Mouse (Mus musculus): Measurements from ENCODE around the gene Olfr749. TPM values are rescaled to one million over a fixed set of nuclear protein-coding genes. Genes with fewer than 3 reads are reported as not detected.
A peak's percentile ranks its signal among the peaks of the same experiment; 100 is the strongest.

Gene Olfr749
- not detected in 2 replicates for polyA plus RNA-seq (2014; fragmentation: Nextera tagmentation; extraction: Ambion mirVana)

DNA sequence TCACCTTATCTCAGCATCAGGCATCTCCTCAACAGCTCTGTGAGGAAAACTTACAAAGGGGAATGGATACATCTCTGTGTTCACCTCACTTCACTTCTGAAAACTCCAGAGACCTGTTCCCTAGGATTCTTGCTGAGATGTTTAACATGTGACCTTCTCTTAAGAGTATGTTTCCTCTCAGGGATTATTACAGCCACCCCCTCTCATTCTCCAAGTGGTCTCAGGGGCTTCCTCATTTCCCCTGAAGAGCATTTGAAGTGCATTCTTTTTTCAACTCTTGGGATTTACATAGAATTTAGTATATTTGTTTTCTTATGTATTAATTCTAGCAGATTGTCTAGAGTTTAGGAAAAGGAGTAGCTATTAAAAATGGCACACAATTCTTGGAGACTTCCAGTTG, at the start of gene Olfr749:
Gene Olfr749, minus strand, starts transcription at position 101 of the 400 bp plus-strand sequence.
- no peak within 1 kb of the TSS for H3K9ac ChIP-seq
- no peaks in the 10 kb centered on the region for H3K36me3 ChIP-seq (replicated peaks; ENCODE audit: control insufficient read depth, insufficient read depth)
- no peak for ATAC-seq (ENCODE audit: low FRiP score)
- H3K9me3 ChIP-seq (ENCODE audit: control insufficient read depth, low read length): no peaks in the 10 kb centered on the region
- no peak within 1 kb of the TSS for H3K4me3 ChIP-seq (replicated peaks; ENCODE audit: low read length)
- no peak within 1 kb of the TSS for H3K4me2 ChIP-seq (replicated peaks)
- no peak within 1 kb of the TSS for H3K27ac ChIP-seq
- H3K27me3 ChIP-seq (ENCODE audit: control insufficient read depth, insufficient read depth, low read length): no peaks in the 10 kb centered on the region
- no peak for DNase-seq (ENCODE audit: low spot score)
- no peaks in the 10 kb centered on the region for H3K4me1 ChIP-seq (replicated peaks; ENCODE audit: control insufficient read depth, insufficient read depth, low read length)

DNA sequence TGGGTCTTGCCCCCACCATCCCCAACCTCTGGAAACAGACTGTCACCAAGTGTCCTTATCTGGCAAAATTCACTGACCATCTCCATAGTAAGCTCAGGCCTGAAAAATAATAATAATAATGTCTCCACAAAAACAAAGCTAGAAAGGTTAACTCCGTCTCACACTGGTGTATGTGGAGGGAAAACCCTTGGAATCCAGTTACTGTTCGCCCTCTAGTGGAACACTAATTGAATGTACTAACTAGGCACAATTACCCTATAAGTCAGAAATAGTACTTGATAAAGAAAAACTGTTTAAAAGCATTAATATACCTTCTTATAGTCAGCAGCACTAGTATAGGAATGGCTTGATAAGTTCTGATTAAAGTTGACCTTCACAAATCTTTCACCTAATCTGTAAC, 43.3 kb upstream of the Olfr749 start:
- H3K27me3 ChIP-seq (ENCODE audit: control insufficient read depth, insufficient read depth, low read length): no peaks in the 10 kb centered on the region
- no peaks in the 10 kb centered on the region for H3K36me3 ChIP-seq (replicated peaks; ENCODE audit: control insufficient read depth, insufficient read depth)
- H3K27ac ChIP-seq: no peak overlapping the region
- no peak overlapping the region for H3K9ac ChIP-seq
- H3K4me3 ChIP-seq (replicated peaks; ENCODE audit: low read length): no peak overlapping the region
- ATAC-seq (ENCODE audit: low FRiP score) (no peak), DNase-seq (ENCODE audit: low spot score) (peak; percentile 49)
- 9% methylated on average over 2 of the region's 2 CpGs for WGBS
- H3K9me3 ChIP-seq (ENCODE audit: control insufficient read depth, low read length): no peaks in the 10 kb centered on the region
- H3K4me2 ChIP-seq (replicated peaks): no peak overlapping the region
- H3K4me1 ChIP-seq (replicated peaks; ENCODE audit: control insufficient read depth, insufficient read depth, low read length): peaks cover 10% of the 10 kb centered on the region

DNA sequence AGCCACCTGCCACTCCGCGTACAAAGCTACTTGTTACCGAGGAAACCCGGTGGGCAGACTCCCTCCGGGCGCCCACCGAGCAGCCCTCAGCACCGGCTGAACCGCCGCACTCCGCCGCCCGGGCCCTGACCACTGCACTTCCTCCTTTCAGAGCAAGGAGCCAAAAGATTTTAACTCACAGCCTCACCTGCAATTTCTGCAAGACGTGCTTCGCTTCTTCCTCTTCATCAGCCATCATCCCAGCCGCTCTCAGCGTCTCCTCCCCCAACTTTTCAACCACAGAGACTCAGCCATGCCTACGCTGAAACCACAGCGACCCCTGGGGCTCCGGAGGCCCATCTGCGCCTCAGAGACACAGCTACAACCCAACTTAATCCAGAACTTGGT, 40.4 kb upstream of the Olfr749 start, which contains the start of gene Ttc5:
Gene Ttc5, minus strand, starts transcription at position 269 of the 387 bp plus-strand sequence.
- peak; percentile 97 for DNase-seq (ENCODE audit: low spot score)
- 0 out of 2 replicates have a peak, but pooled peaks cover 5% of the 10 kb centered on the region for H3K9me3 ChIP-seq (ENCODE audit: control insufficient read depth, low read length)
- no peaks in the 10 kb centered on the region for H3K27me3 ChIP-seq (ENCODE audit: control insufficient read depth, insufficient read depth, low read length)
- peak within 1 kb of the TSS; percentile 76 for H3K27ac ChIP-seq
- peak within 1 kb of the TSS; percentile 73 for H3K4me3 ChIP-seq (replicated peaks; ENCODE audit: low read length)
- H3K9ac ChIP-seq: peak within 1 kb of the TSS; percentile 75
- peaks cover 11% of the 10 kb centered on the region for H3K36me3 ChIP-seq (replicated peaks; ENCODE audit: control insufficient read depth, insufficient read depth)
- ATAC-seq (ENCODE audit: low FRiP score): peak; percentile 98
- H3K4me1 ChIP-seq (replicated peaks; ENCODE audit: control insufficient read depth, insufficient read depth, low read length): peaks cover 10% of the 10 kb centered on the region
- peak within 1 kb of the TSS; percentile 50 for H3K4me2 ChIP-seq (replicated peaks)
- WGBS: under 1% methylated on average over 21 of the region's 21 CpGs

DNA sequence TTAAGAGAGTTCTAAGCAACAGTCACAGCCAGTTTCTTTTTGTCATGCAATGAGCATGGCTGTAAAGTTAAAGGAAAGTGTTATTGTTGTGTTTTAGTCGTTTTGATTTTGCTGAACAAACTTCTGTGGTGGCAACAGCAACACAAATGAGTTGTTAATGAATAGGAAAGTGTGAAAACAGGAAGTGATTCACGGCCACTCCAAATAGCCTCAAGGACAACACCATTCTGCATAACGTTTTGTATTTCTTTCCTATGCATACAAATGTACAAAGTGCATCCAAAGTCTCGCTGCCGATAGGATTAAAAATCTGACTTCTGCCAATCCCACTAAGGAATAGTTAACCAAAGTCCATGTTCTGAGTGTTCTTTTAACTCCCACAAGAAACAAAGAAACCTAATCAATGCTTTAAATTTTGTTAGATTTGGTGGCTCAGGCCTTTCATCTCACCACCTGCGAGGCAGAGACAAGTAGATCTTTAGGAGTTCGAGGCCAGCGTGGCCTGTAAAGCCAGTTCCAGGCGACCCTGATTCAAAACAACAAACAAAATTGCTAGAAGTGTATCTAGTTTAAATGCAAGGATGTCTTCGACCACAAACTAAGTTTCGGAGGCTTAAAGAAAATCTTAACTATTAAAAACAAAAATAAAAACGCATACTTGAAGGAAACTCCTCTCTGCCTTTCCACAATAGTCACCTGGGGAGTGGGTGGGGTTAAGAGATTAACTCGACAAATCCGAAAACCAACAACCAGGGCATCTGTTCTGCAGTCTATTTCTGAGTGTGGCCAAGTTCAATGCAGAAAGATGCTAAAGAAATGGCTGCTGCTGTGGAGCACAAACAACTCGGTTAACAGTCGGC, 39.7 kb upstream of the Olfr749 start:
- peak; percentile 30 for DNase-seq (ENCODE audit: low spot score)
- Histone ChIP-seq H3K36me3 (replicated peaks; ENCODE audit: control insufficient read depth, insufficient read depth) (peaks cover 17% of the 10 kb centered on the region), H3K9me3 (ENCODE audit: control insufficient read depth, low read length) (0 out of 2 replicates have a peak, but pooled peaks cover 5% of the 10 kb centered on the region), H3K4me3 (replicated peaks; ENCODE audit: low read length) (peak overlapping the region; percentile 73), H3K4me1 (replicated peaks; ENCODE audit: control insufficient read depth, insufficient read depth, low read length) (peaks cover 10% of the 10 kb centered on the region), H3K9ac (peak overlapping the region; percentile 75), H3K27ac (peak overlapping the region; percentile 76), H3K4me2 (replicated peaks) (peak overlapping the region; percentile 50), H3K27me3 (ENCODE audit: control insufficient read depth, insufficient read depth, low read length) (no peaks in the 10 kb centered on the region)
- ATAC-seq (ENCODE audit: low FRiP score): no peak
- 26% methylated on average over 16 of the region's 16 CpGs for WGBS

DNA sequence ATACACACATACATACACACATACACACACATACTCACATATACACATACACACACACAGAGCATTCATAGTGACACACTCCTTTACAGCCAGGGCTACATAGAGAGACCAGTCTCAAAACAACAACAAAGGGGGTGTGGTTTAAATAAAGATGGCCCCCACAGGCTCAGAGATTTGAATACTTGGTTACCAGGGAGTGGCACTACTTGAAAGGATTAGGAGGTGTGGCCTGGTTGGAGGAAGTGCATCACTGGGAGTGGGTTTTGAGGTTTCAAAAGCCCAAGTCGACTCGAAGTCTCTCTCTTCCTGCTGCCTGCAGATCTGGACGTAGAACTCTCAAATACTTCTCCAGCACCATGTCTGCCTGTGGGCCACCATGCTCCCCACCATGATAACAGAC, 37.3 kb upstream of the Olfr749 start:
- ATAC-seq (ENCODE audit: low FRiP score) (no peak), DNase-seq (ENCODE audit: low spot score) (no peak)
- Histone ChIP-seq H3K27ac (no peak overlapping the region), H3K4me3 (replicated peaks; ENCODE audit: low read length) (no peak overlapping the region), H3K27me3 (ENCODE audit: control insufficient read depth, insufficient read depth, low read length) (no peaks in the 10 kb centered on the region), H3K36me3 (replicated peaks; ENCODE audit: control insufficient read depth, insufficient read depth) (peaks cover 35% of the 10 kb centered on the region), H3K4me2 (replicated peaks) (no peak overlapping the region), H3K9ac (no peak overlapping the region), H3K9me3 (ENCODE audit: control insufficient read depth, low read length) (0 out of 2 replicates have a peak, but pooled peaks cover 5% of the 10 kb centered on the region), H3K4me1 (replicated peaks; ENCODE audit: control insufficient read depth, insufficient read depth, low read length) (peaks cover 10% of the 10 kb centered on the region)
- WGBS: 94% methylated on average over 3 of the region's 3 CpGs

DNA sequence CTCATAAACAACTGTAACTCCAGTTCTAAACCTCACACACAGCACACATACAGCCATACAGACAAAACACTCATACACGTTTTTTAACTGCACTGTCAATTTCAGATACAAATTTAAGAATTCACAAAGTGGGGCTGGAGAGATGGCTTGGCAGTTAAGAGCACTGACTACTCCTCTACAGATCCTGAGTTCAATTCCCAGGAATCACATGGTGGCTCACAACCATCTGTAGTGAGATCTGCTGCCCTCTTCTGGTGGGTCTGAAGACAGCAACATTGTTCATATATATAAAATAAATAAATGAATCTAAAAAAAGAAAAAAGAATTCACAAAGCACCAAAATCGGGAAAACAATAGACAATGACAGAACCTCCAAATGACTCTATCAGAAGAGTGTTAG, 26.4 kb upstream of the Olfr749 start:
- no peaks in the 10 kb centered on the region for H3K27me3 ChIP-seq (ENCODE audit: control insufficient read depth, insufficient read depth, low read length)
- H3K36me3 ChIP-seq (replicated peaks; ENCODE audit: control insufficient read depth, insufficient read depth): peaks cover 95% of the 10 kb centered on the region
- WGBS: 87% methylated on average over 2 of the region's 2 CpGs
- no peak overlapping the region for H3K9ac ChIP-seq
- no peak overlapping the region for H3K4me2 ChIP-seq (replicated peaks)
- no peak overlapping the region for H3K27ac ChIP-seq
- no peaks in the 10 kb centered on the region for H3K9me3 ChIP-seq (ENCODE audit: control insufficient read depth, low read length)
- H3K4me1 ChIP-seq (replicated peaks; ENCODE audit: control insufficient read depth, insufficient read depth, low read length): no peaks in the 10 kb centered on the region
- no peak overlapping the region for H3K4me3 ChIP-seq (replicated peaks; ENCODE audit: low read length)
- no peak for DNase-seq (ENCODE audit: low spot score)
- ATAC-seq (ENCODE audit: low FRiP score): no peak

DNA sequence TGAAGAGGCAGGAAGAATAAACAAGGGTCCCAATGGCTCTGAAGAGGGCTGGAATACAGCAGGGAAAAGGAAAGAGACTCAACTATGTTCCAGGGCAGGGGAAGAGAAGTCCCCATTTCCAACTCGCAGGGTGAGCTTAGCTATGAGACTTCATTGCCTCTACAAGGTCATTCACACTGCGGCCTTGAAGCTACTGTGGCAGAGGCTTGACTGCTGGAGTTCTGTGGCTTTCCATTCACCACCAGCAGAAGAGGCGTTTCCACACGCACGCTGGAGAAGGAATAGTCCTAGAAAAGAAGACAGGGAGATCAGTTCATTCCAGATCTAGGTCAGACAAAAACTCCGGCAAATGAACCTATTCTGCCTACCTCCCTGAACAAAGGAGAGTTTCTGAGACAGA, 20.8 kb upstream of the Olfr749 start:
- Histone ChIP-seq H3K27me3 (ENCODE audit: control insufficient read depth, insufficient read depth, low read length) (no peaks in the 10 kb centered on the region), H3K4me3 (replicated peaks; ENCODE audit: low read length) (no peak overlapping the region), H3K36me3 (replicated peaks; ENCODE audit: control insufficient read depth, insufficient read depth) (peaks cover 74% of the 10 kb centered on the region), H3K27ac (no peak overlapping the region), H3K4me2 (replicated peaks) (no peak overlapping the region), H3K4me1 (replicated peaks; ENCODE audit: control insufficient read depth, insufficient read depth, low read length) (no peaks in the 10 kb centered on the region), H3K9ac (no peak overlapping the region), H3K9me3 (ENCODE audit: control insufficient read depth, low read length) (no peaks in the 10 kb centered on the region)
- 94% methylated on average over 6 of the region's 6 CpGs for WGBS
- no peak for ATAC-seq (ENCODE audit: low FRiP score)
- DNase-seq (ENCODE audit: low spot score): no peak

DNA sequence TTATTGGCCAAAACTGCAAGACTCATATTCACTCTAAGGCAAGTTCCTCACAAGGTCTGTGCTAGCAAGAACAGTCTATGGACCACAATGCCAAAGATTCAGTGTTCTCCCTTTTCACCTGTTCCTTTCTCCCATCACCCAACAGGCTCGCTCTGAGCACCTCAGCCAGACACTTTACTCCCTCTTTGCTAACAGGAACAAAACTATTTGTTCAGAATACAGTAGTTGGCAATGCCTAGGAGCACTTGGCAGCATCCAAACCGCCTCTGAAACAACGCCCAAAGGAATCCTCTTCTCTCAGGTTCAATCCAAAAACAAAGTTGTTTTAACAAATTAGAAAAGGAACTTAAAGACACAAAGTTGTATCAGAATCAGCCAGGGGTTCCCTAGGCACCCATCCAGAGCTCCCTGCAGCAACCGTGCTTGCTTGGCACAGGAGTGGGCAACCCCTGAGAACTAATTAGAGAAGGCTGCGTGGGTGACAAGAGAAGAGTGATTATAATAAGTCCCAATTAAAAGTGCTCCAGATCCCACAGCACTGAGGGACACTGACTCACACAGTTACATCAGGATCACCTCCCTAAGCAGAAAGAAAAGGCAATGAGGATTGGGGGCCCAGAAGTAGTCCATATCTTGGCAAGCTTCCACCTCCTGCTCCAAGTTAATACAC, 13.7 kb upstream of the Olfr749 start:
- Histone ChIP-seq H3K9ac (no peak overlapping the region), H3K9me3 (ENCODE audit: control insufficient read depth, low read length) (no peaks in the 10 kb centered on the region), H3K27me3 (ENCODE audit: control insufficient read depth, insufficient read depth, low read length) (no peaks in the 10 kb centered on the region), H3K4me3 (replicated peaks; ENCODE audit: low read length) (no peak overlapping the region), H3K4me2 (replicated peaks) (no peak overlapping the region), H3K4me1 (replicated peaks; ENCODE audit: control insufficient read depth, insufficient read depth, low read length) (no peaks in the 10 kb centered on the region), H3K36me3 (replicated peaks; ENCODE audit: control insufficient read depth, insufficient read depth) (peaks cover 7% of the 10 kb centered on the region; the same call in 1 of the 2 replicates), H3K27ac (no peak overlapping the region)
- no peak for ATAC-seq (ENCODE audit: low FRiP score)
- WGBS: 71% methylated on average over 5 of the region's 5 CpGs
- DNase-seq (ENCODE audit: low spot score): no peak

DNA sequence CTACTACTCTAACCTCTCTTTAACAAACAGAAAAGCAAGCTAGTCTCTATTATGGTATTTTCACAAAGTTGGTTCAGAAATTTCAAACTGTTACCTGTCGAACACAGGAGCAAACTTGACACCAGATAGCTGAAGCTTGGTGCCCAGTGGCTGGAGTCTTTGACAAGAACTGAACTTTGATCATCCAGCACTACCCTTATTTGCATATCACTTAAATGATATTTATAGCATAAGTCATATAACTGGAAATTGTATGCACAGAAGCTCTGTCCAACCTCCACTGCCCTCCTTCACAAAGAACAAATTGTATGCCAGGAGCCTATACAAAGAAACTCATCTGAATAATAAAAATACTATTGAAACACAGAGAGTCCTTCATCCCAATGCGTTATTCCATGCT, 3.3 kb downstream of the Olfr749 start:
- Histone ChIP-seq H3K9ac (no peak overlapping the region), H3K9me3 (ENCODE audit: control insufficient read depth, low read length) (no peaks in the 10 kb centered on the region), H3K27me3 (ENCODE audit: control insufficient read depth, insufficient read depth, low read length) (no peaks in the 10 kb centered on the region), H3K36me3 (replicated peaks; ENCODE audit: control insufficient read depth, insufficient read depth) (no peaks in the 10 kb centered on the region), H3K4me2 (replicated peaks) (no peak overlapping the region), H3K4me3 (replicated peaks; ENCODE audit: low read length) (no peak overlapping the region), H3K4me1 (replicated peaks; ENCODE audit: control insufficient read depth, insufficient read depth, low read length) (no peaks in the 10 kb centered on the region), H3K27ac (no peak overlapping the region)
- WGBS: 71% methylated on average over 2 of the region's 2 CpGs
- ATAC-seq (ENCODE audit: low FRiP score): no peak
- no peak for DNase-seq (ENCODE audit: low spot score)
